Mouse (Mus musculus) urinary bladder, postnatal 14 days (tissue): ENCODE measurements around the gene Pla2g3.

Source experiments
- DNase-seq: peaks from one replicate; pipeline ENCODE4 v3.0.0; 2021; ENCODE audit warnings: low spot score

Gene Pla2g3

DNA sequence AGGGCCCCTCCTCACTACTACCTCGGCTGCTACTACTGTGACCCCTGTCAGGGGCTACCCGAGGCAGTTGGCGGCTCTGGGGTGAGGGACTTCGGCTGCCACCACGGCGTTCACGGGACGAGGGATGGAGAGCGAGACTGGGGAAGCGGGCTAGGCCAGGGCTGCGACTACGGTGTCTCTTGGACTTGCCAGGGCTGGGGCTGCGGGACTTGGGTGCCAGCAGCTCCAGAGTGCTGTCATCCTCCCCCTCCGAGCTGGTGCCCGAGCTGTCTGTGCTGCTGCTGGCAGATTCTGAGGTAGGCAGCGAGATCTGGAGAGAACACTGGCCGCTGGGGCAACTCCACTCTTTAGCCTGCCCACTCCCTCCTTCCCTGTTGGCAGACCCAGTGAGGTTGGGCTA is 6.8 kb downstream of the Pla2g3 start:
- no peak for DNase-seq

- DNase-seq, result no peak
These were observed 7.4 kb downstream of the Pla2g3 start for GRCm38 (mm10) chr11:3495496-3495895.

- no peak for DNase-seq
These were observed 8.7 kb downstream of the Pla2g3 start for GRCm38 (mm10) chr11:3496756-3497155.

GRCm38 (mm10) chr11:3497296-3497695 is 9.2 kb downstream of the Pla2g3 start:
- DNase-seq, result no peak

GRCm38 (mm10) chr11:3502057-3502456 is 14.0 kb downstream of the Pla2g3 start:
- DNase-seq, result no peak

- DNase-seq, result no peak
These were observed 14.5 kb downstream of the Pla2g3 start for GRCm38 (mm10) chr11:3502459-3503072.

- DNase-seq, result no peak
These were observed 15.9 kb downstream of the Pla2g3 start for GRCm38 (mm10) chr11:3503755-3504693.

DNA sequence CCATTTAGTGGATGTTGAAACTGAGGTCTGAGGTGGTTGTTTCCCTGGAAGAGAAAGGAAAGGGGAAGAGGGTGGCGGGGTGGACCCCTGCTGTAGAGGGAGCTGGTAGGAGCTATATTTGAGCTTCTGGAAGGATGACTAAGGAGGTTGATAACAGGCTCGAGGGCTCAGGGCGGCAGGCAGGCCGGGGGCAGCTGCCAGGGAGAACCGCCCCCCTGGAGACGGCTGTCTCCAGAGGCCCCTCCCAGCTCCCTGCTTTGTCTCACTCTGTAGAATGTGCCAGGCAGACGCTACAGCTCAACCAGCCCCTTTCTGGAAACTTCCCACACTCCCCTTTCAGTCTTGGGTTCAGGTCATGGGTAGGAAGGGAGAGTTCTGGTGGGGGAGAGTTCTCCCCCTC is 20.1 kb downstream of the Pla2g3 start:
- DNase-seq, result no peak

GRCm38 (mm10) chr11:3509181-3510085 is 21.3 kb downstream of the Pla2g3 start:
- no peak for DNase-seq

DNA sequence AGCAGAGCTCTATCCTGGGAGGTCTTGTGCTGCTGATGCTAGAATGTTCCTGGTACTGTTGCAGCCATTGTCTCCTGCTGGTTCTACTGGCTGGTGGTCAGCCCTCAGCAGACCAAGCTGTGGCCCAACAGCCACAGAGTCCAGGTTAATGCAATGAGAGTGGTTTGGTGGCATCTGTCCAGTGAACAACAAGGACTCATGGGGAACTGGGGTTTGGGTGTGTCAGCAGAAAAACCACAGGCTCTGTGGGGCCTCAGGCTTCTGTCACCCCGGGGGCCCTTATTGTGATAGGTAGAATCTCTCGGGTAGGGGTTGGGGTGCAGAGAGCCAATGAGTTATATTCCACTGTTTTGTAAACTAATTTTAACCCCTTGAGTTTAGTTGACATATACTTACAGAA is 22.2 kb downstream of the Pla2g3 start:
- DNase-seq, result no peak

GRCm38 (mm10) chr11:3513291-3513690 is 25.2 kb downstream of the Pla2g3 start:
- no peak for DNase-seq

GRCm38 (mm10) chr11:3514529-3515054 is 26.5 kb downstream of the Pla2g3 start, which contains the start of gene Selenom:
Gene Selenom (plus strand): TSS chr11:3514684.
- peak; percentile 91 for DNase-seq

- DNase-seq, result no peak
These were observed 27.1 kb downstream of the Pla2g3 start for GRCm38 (mm10) chr11:3515216-3515615.

DNA sequence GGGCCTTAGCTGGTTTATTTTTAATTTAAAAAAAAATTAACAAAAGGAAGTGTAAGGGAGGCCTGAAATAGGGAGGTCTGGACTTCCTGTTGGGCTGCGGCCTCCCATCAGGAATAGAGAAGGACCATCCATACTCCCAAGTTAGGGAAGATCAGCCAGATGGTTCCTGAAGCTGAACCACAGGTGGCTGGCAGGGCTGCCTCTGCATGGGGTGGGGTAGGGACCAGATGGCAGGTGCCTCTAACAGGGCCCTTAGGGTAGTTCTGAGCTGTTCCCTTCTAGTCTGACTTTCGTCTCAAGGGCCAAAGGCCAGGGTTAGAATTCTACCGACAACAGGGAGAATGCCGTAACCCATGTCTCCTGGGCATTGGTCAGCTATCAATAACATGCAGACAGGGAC is 27.6 kb downstream of the Pla2g3 start:
- no peak for DNase-seq

DNA sequence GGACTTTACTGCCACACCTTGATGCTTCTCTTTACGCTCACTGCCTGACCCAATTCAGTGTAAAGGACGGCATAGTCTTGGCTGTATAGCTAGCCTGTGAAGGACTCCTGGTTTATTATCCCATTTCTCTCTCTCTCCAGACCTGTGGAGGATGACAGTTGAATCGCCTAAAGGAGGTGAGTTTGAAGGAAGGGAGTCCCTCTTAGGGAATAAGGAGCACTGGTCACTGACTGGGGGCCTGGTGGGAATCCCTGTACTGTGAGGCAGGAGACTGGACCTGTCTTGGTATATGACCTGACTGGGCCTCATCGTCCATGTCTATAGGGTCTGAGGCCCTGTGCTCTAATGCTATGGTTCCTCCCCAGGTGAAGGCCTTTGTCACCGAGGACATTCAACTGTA is 28.0 kb downstream of the Pla2g3 start:
- DNase-seq, result no peak

- no peak for DNase-seq
These were observed 29.1 kb downstream of the Pla2g3 start for GRCm38 (mm10) chr11:3516859-3517845.

DNA sequence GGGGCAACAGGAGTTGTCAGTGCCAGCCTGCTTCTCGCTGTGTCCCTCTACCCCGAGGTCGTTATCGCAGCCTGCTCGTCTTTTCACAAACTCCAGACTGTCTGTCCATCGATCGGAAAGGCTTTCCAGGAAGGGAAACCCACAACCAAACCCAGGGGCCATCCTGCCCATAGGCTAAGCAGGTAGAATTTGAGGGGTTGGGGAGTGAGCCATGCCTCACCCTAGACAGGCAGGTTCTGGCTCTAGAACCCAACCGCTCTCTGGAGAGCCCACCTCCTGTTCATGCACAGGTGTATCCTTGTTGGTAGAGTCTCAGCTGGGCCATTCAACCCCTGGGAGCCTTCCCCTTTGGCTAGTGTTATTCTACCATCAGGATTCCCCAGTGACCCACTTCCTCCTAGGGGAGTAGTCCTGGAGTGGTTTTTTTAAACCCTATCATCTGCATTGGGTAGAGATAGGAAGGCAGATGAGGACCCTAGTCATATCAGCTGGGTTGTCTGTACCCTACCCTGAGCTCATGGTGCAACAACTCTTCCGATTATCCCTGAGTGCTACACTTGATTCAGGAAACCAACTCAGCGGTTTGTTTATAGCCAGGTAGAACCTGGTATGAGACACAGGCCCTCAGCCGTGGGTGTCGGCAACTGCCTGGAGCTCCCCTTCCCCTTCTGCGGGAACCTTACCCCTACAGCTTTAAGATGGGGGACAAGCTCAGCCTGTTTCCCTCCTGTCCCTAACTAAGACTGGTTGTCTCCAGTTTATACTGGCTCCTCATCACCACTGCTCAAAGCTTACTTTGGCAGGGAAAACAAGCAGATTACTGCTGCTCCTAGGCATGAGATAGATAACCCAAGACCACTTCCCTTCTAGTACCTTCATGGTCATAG is 30.0 kb downstream of the Pla2g3 start:
- DNase-seq, result no peak

DNA sequence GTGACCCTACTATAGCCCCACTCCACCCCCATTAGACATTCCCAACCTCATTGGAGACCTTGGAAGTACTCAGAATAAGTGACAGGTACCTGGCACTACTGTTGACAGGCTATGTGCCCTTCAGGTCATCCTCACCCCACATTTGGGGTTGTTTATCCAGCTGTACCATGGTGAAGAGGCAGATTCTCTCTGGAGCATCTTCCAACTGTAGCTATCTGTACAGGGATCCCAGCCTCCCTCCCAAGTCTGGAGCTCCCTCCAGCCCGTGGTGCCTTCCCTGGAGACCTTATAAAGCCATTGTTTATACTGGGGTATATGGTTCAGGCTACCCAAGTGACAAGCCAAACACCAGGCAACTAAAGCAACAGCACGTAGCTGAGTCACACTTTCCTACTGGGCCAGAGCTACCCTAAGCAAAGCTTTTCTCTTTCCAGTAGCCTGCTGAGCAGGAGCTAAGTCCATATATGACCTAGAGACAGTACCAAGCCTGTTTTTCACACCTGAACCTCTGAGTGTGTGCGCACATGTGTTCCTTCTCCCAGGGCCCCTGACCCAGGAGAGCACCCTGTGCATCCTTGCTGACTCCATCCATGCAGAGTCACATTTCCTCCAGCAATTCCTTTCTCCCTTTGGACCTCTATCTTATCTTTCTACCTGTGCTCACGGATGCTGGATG is 31.1 kb downstream of the Pla2g3 start:
- no peak for DNase-seq

- DNase-seq, result no peak
These were observed 31.8 kb downstream of the Pla2g3 start for GRCm38 (mm10) chr11:3519756-3520398.
